Mouse (Mus musculus): ENCODE measurements around the gene 4930453N24Rik.

DNA sequence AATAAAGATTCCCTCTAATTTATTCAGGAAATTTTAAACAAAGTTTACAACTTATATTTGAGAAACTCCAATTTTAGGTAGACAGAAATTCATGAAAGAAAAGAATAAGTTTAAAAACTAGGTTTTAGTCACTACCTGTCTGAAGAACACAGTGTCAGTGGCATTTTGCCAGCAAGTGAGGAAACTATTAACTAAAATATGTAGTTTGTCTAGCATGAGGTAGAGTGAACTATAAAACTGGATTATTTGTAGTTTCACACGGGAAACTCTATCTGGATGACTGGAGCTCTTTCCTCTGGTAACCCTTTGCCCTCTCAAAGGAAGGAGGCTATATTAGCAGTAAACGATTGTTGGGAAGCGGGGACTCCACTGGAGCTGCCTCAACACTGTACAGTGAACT, 32.1 kb upstream of the 4930453N24Rik start:
- TF ChIP-seq CTCF (IDR thresholded peaks at IDR 0.05; ENCODE audit: control insufficient read depth, insufficient read depth, low read length) (no peak), POLR2A (IDR thresholded peaks at IDR 0.05; ENCODE audit: borderline replicate concordance, control insufficient read depth, low read depth, low read length) (no peak)
